Mouse (Mus musculus): ENCODE data around the gene Egfem1. TPM values are rescaled to one million over a fixed set of nuclear protein-coding genes. Genes with fewer than 3 reads are reported as not detected.

The Egfem1 gene
- polyA plus RNA-seq, 1 experiment from 2014 or later = 7.4 TPM

DNA sequence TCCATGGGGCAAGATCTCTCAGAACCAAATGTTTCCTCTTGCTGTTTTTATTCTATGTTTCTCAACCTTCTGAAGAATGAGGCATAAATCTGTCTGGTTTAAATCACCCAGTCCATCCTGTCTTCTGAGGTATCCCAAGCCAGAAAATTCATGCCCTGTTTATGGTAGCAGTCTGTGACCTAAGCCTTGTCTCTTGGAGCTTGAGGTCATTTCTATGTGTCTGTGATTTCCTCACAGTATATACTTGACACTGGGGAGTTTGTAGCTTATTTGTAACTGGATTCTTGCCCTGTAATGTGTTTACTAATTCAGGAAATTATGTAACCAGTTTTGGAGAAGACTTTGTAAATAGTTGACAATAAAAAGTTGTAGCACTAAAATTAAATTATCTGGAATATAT lies 95.2 kb downstream of the Egfem1 start:
- no peak overlapping the region for H3K9ac ChIP-seq (replicated peaks; ENCODE audit: low read depth, low read length)
- no peak for ATAC-seq

DNA sequence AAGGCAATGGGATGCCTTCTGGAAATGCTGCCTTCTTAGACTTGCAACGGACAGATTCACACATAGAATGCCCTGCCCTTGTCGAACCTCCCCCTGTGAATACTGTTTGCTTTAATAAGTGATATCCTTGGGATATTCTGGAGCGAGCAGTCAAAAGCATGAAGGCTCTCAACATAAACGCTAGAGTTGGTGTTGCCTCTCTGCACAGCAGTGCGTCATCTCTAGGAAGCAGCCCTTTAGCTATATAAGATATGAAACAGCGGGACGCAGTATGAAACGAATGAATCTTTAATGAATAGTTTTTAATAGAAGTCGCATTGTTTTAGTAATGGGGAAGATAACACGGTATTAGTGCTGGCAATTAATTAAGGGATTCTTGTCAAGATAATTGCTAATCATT lies 101.2 kb downstream of the Egfem1 start:
- no peaks in the 10 kb centered on the region for H3K36me3 ChIP-seq (ENCODE audit: control insufficient read depth, insufficient read depth)
- no peak overlapping the region for H3K4me2 ChIP-seq (ENCODE audit: low read length)
- H3K9ac ChIP-seq (replicated peaks; ENCODE audit: low read depth, low read length) = no peak overlapping the region
- 0 out of 2 replicates have a peak, but pooled peaks have one; percentile 26 for ATAC-seq
- H3K27me3 ChIP-seq (replicated peaks; ENCODE audit: control insufficient read depth, insufficient read depth, low read length) = no peaks in the 10 kb centered on the region
- WGBS = 66% methylated on average over 10 of the region's 10 CpGs
- H3K4me1 ChIP-seq (replicated peaks; ENCODE audit: control insufficient read depth, insufficient read depth, low read length) = peaks cover 5% of the 10 kb centered on the region; the same call in 1 of the 2 replicates
- H3K4me3 ChIP-seq (replicated peaks; ENCODE audit: low read length) = no peak overlapping the region
- H3K9me3 ChIP-seq (ENCODE audit: control insufficient read depth, low read length) = no peaks in the 10 kb centered on the region
- H3K27ac ChIP-seq (ENCODE audit: low read length) = no peak overlapping the region

More for the DNA sequence above, 95.2 kb downstream of the Egfem1 start:
- Histone ChIP-seq H3K27me3 (replicated peaks; ENCODE audit: control insufficient read depth, insufficient read depth, low read length) (no peaks in the 10 kb centered on the region), H3K36me3 (ENCODE audit: control insufficient read depth, insufficient read depth) (no peaks in the 10 kb centered on the region), H3K4me3 (replicated peaks; ENCODE audit: low read length) (no peak overlapping the region), H3K4me2 (ENCODE audit: low read length) (no peak overlapping the region), H3K4me1 (replicated peaks; ENCODE audit: control insufficient read depth, insufficient read depth, low read length) (no peaks in the 10 kb centered on the region; the same call in 1 of the 2 replicates), H3K27ac (ENCODE audit: low read length) (no peak overlapping the region), H3K9me3 (ENCODE audit: control insufficient read depth, low read length) (no peaks in the 10 kb centered on the region)

DNA sequence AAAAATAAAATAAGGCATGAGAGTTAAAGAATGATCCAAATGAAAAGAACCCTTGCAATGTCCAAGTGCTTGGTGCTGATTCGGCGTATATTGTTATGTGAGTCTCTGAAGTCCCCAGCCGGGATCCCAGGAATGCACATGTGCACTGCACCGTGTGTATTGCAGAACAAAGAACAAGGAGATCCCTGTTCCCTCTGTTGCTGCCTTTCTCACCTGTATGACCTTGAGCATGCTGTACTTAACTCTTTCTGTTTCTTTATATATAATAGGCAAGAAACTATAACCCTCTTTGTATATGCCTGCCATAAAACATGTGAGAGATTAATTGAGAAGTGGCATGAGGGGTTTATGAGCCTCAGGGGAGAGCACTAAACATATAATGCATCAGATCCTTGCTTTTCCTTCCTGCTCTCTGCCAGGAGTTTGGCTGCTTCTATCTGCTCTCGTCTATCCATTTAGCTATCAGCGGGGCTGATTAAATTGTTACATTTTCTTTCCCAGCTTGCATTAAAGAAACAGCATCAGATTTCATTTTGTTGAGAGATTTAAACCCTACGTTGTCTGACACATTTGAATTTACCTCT lies 101.9 kb downstream of the Egfem1 start:
- 30% methylated on average over 7 of the region's 7 CpGs for WGBS
- no peaks in the 10 kb centered on the region for H3K27me3 ChIP-seq (replicated peaks; ENCODE audit: control insufficient read depth, insufficient read depth, low read length)
- no peak overlapping the region for H3K4me3 ChIP-seq (replicated peaks; ENCODE audit: low read length)
- H3K9me3 ChIP-seq (ENCODE audit: control insufficient read depth, low read length) = no peaks in the 10 kb centered on the region
- H3K27ac ChIP-seq (ENCODE audit: low read length) = no peak overlapping the region
- H3K9ac ChIP-seq (replicated peaks; ENCODE audit: low read depth, low read length) = no peak overlapping the region
- H3K4me2 ChIP-seq (ENCODE audit: low read length) = no peak overlapping the region
- no peak; the same call in 1 of the 2 replicates for ATAC-seq
- peaks cover 5% of the 10 kb centered on the region; the same call in 1 of the 2 replicates for H3K4me1 ChIP-seq (replicated peaks; ENCODE audit: control insufficient read depth, insufficient read depth, low read length)
- H3K36me3 ChIP-seq (ENCODE audit: control insufficient read depth, insufficient read depth) = no peaks in the 10 kb centered on the region

DNA sequence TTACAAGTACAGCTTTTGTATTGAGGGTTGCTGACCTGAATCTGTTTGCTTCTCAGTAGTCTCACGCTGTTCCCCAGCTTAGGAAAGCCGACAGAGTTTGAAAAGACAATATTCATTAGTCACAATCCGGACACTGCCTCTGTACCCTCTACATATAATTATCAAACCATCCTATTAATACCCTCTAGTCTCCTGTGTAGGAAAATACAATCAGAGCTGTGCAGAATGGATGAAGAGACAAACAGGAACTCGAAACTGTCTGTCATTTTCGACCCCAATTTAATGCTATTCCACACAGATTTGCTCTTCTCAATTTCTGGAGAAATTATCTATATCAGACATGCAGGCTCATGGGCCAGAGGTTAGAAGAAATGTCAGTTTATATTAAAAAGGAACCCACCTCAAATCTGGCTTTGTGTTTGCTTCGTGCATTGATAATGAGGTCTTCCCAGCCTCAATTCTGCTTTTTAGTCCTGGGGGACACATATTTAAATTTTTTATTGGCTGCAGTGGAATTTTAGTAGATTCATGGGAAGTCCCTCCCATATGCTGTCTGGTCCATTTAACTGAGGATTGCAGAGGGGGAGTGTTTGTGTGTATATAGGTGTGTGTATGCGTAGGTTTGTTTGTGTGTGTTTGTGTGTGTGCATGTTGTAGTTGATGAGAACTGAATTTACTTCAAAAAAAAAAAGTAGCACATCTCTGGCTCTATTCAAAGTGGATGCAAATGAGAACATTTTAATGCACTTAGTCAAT lies 102.8 kb downstream of the Egfem1 start:
- peaks cover 5% of the 10 kb centered on the region; the same call in 1 of the 2 replicates for H3K4me1 ChIP-seq (replicated peaks; ENCODE audit: control insufficient read depth, insufficient read depth, low read length)
- H3K4me2 ChIP-seq (ENCODE audit: low read length) = no peak overlapping the region
- H3K9ac ChIP-seq (replicated peaks; ENCODE audit: low read depth, low read length) = no peak overlapping the region
- 49% methylated on average over 7 of the region's 7 CpGs for WGBS
- no peaks in the 10 kb centered on the region for H3K9me3 ChIP-seq (ENCODE audit: control insufficient read depth, low read length)
- no peak overlapping the region for H3K27ac ChIP-seq (ENCODE audit: low read length)
- no peak overlapping the region for H3K4me3 ChIP-seq (replicated peaks; ENCODE audit: low read length)
- H3K36me3 ChIP-seq (ENCODE audit: control insufficient read depth, insufficient read depth) = no peaks in the 10 kb centered on the region
- ATAC-seq = no peak
- H3K27me3 ChIP-seq (replicated peaks; ENCODE audit: control insufficient read depth, insufficient read depth, low read length) = no peaks in the 10 kb centered on the region

DNA sequence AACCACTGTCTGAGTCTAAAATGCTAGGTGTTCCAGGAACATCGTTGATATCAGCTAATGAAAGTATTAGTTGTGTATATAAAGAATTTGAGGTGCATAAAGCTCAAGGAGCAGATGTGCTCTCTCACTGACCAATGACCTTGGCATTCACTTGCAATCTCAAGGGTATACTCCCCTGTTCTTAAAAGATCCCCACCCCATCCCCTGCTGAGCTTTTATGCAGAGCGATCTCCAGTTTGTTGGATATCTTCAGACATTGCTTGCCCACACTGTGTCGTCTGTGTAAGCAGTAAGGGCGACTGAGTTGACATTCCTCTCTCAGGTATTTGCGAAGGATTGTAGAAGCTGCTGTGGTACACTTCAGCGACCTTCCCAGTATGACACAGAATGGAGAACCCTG lies 108.4 kb downstream of the Egfem1 start:
- Histone ChIP-seq H3K27me3 (replicated peaks; ENCODE audit: control insufficient read depth, insufficient read depth, low read length) (no peaks in the 10 kb centered on the region), H3K9me3 (ENCODE audit: control insufficient read depth, low read length) (no peaks in the 10 kb centered on the region), H3K4me1 (replicated peaks; ENCODE audit: control insufficient read depth, insufficient read depth, low read length) (no peaks in the 10 kb centered on the region), H3K27ac (ENCODE audit: low read length) (no peak overlapping the region), H3K4me3 (replicated peaks; ENCODE audit: low read length) (no peak overlapping the region), H3K36me3 (ENCODE audit: control insufficient read depth, insufficient read depth) (no peaks in the 10 kb centered on the region), H3K9ac (replicated peaks; ENCODE audit: low read depth, low read length) (no peak overlapping the region), H3K4me2 (ENCODE audit: low read length) (no peak overlapping the region)
- ATAC-seq = no peak
- 73% methylated on average over 6 of the region's 6 CpGs for WGBS

DNA sequence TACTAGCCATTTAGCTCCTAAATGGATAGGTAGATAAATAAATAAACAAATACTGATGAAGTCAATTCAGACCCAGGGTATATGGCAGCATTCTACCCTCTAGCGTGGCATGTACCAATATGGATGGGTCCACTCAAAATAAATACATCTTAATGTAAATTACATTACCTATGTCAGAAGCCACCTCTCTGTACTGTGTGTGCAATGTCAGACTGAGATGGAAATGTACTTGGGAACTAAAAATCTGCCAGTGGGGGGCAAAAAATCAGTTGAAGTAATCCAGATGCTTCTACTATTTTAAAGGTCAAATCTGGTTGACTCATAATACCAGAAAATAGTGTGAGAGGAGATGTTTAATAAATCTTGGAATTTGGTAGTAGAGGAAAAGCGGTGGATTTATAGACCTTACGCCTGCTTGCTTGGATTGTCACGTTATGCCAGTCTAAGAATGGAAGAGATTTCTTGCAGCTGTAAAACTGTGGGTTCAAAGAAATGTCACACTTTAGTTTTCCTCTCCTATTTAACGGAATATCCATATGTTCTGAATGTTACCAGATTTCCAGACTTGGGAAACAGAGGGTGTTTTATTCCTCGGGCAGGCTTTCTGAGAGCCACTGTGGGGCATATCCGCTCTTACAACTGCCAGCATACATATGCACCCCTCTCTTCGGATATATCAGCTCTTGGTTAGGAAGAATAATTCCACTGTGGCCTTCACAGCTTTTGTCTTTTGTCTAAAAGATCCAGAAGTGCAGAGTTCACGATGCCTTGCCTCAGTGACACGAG lies 116.1 kb downstream of the Egfem1 start:
- Histone ChIP-seq H3K9ac (replicated peaks; ENCODE audit: low read depth, low read length) (no peak overlapping the region), H3K27ac (ENCODE audit: low read length) (no peak overlapping the region), H3K4me3 (replicated peaks; ENCODE audit: low read length) (no peak overlapping the region), H3K27me3 (replicated peaks; ENCODE audit: control insufficient read depth, insufficient read depth, low read length) (no peaks in the 10 kb centered on the region), H3K9me3 (ENCODE audit: control insufficient read depth, low read length) (no peaks in the 10 kb centered on the region), H3K36me3 (ENCODE audit: control insufficient read depth, insufficient read depth) (no peaks in the 10 kb centered on the region), H3K4me2 (ENCODE audit: low read length) (no peak overlapping the region), H3K4me1 (replicated peaks; ENCODE audit: control insufficient read depth, insufficient read depth, low read length) (no peaks in the 10 kb centered on the region)
- WGBS = 72% methylated on average over 10 of the region's 10 CpGs
- ATAC-seq = no peak

DNA sequence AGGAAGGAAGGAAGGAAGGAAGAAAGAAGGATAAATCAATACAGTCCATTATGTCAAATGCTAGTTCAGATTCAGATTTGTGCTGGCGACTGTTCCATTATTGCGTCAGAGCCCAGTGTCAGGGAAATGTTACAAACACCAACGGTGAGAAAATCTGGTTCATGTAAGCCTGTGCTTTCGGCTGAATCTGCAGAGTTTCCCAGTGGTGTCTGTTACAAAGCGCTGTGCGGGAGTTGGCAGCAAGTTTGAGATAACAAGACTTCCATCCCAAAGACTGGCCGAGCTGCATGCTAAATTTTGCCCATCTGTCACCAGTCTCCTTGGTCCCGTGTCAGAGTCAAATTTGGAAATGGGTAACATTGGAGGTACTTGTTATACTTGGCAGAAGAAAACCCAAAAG lies 118.8 kb downstream of the Egfem1 start:
- Histone ChIP-seq H3K4me1 (replicated peaks; ENCODE audit: control insufficient read depth, insufficient read depth, low read length) (no peaks in the 10 kb centered on the region), H3K4me2 (ENCODE audit: low read length) (no peak overlapping the region), H3K9me3 (ENCODE audit: control insufficient read depth, low read length) (no peaks in the 10 kb centered on the region), H3K27ac (ENCODE audit: low read length) (no peak overlapping the region), H3K27me3 (replicated peaks; ENCODE audit: control insufficient read depth, insufficient read depth, low read length) (no peaks in the 10 kb centered on the region), H3K9ac (replicated peaks; ENCODE audit: low read depth, low read length) (no peak overlapping the region), H3K4me3 (replicated peaks; ENCODE audit: low read length) (no peak overlapping the region), H3K36me3 (ENCODE audit: control insufficient read depth, insufficient read depth) (no peaks in the 10 kb centered on the region)
- WGBS = 48% methylated on average over 8 of the region's 8 CpGs
- ATAC-seq = peak; percentile 81

DNA sequence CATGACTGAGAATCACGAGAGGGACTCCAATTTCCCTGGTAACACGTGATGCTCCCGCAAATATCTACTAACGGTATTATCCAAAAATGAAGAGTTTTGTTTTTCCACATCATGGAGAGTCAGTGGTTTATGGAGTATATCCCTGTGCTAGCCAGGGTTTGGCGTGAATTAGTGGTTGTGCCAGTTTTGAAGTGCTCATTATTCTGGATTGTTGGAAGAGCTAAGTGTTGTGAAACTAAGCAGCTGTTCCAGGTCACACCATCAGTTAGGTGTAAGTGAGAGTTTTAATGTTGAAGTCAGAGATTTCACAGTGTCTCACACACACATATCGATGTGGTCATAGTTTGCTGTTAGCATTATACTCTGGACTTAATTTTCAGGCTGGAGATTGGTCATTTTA lies 120.7 kb downstream of the Egfem1 start:
- H3K27me3 ChIP-seq (replicated peaks; ENCODE audit: control insufficient read depth, insufficient read depth, low read length) = no peaks in the 10 kb centered on the region
- H3K27ac ChIP-seq (ENCODE audit: low read length) = no peak overlapping the region
- H3K4me3 ChIP-seq (replicated peaks; ENCODE audit: low read length) = no peak overlapping the region
- no peaks in the 10 kb centered on the region for H3K4me1 ChIP-seq (replicated peaks; ENCODE audit: control insufficient read depth, insufficient read depth, low read length)
- no peak overlapping the region for H3K9ac ChIP-seq (replicated peaks; ENCODE audit: low read depth, low read length)
- H3K9me3 ChIP-seq (ENCODE audit: control insufficient read depth, low read length) = no peaks in the 10 kb centered on the region
- no peaks in the 10 kb centered on the region for H3K36me3 ChIP-seq (ENCODE audit: control insufficient read depth, insufficient read depth)
- WGBS = 74% methylated on average over 6 of the region's 6 CpGs
- peak; percentile 58; the same call in 1 of the 2 replicates for ATAC-seq
- H3K4me2 ChIP-seq (ENCODE audit: low read length) = no peak overlapping the region

DNA sequence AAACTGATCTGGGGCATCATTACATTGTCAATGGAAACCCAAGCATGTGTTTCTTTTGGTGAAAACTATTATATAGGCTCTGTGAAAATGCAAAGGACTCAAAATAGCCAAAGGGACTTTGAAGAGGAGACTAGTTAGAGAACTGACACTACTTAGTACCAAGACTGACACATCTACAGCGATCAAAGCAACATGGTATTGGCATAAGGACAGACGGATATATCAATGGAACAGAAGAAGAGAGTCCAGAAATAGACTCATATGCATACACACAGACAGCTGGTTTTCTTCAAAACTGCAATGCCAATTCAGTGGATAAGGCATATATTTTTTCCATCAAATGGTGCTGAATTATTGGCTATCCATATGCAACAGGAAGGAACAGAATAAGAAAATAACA lies 140.6 kb downstream of the Egfem1 start:
- WGBS = 78% methylated on average over 2 of the region's 2 CpGs
- Histone ChIP-seq H3K27me3 (replicated peaks; ENCODE audit: control insufficient read depth, insufficient read depth, low read length) (no peaks in the 10 kb centered on the region), H3K36me3 (ENCODE audit: control insufficient read depth, insufficient read depth) (no peaks in the 10 kb centered on the region), H3K9me3 (ENCODE audit: control insufficient read depth, low read length) (no peaks in the 10 kb centered on the region), H3K4me2 (ENCODE audit: low read length) (no peak overlapping the region), H3K9ac (replicated peaks; ENCODE audit: low read depth, low read length) (no peak overlapping the region), H3K4me3 (replicated peaks; ENCODE audit: low read length) (no peak overlapping the region), H3K4me1 (replicated peaks; ENCODE audit: control insufficient read depth, insufficient read depth, low read length) (no peaks in the 10 kb centered on the region), H3K27ac (ENCODE audit: low read length) (no peak overlapping the region)
- ATAC-seq = no peak

All from forebrain, embryonic 16.5 days (tissue).